In the genomic region with DNA sequence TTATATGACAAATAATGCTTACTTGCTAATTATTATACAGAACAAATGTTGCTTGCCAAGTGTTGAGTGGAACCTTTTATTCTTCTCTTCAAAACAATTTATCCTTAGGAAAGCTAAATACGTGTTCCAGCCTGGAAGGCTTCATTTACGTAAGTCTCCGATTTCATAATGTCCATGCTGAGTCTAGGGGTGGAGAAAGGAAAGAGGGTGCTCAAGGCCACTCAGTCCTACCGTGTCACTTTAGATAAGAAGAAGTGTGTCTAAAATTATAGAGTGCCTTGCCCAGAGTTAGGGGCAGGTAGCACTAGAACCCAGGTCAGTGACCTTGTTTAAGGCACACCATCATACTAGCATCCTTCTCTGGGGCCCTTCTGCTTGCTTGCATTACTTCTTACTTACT, we compare ENCODE assay signal across 27 mouse cellular contexts. TPM values are rescaled to one million over a fixed set of nuclear protein-coding genes. Genes with fewer than 3 reads are reported as not detected.
A peak's percentile ranks its signal among the peaks of the same experiment; 100 is the strongest.
DNase-seq lines count a peak whose midpoint lies in the region; ATAC-seq and TF ChIP-seq lines count a peak whose summit lies in the region.
"Had no signal": no experiment of that assay in that cellular context is flagged by ENCODE, and none has a peak within 500 bp of the region (broad histone marks: within the 10 kb centered on the region; RNA-seq: fewer than 3 reads in every experiment).

No protein-coding gene starts in this region.

- no peaks in the 10 kb centered on the region for H3K27me3 ChIP-seq in lung, postnatal 0 days (replicated peaks; ENCODE audit: insufficient read depth, low read length)

- ATAC-seq in lung, postnatal 0 days, result peak; percentile 53
- ATAC-seq: activated CD4-positive, CD25-positive, alpha-beta regulatory T cell, adult 4 months; CD4-positive, CD25-positive, alpha-beta regulatory T cell, adult 4 months; forebrain, embryonic 14.5 days; Patski had no signal

- peak; percentile 57 for TF ChIP-seq EP300 in lung, postnatal 0 days (IDR thresholded peaks at IDR 0.05)

- peak overlapping the region; percentile 19; the same call in 1 of the 2 replicates for H3K27ac ChIP-seq in layer of hippocampus, adult 2 months
- no peak overlapping the region for H3K27ac ChIP-seq in lung, postnatal 0 days (ENCODE audit: low read length)
- H3K27ac ChIP-seq: embryonic facial prominence, embryonic 10.5 days; embryonic facial prominence, embryonic 12.5 days; forebrain, embryonic 10.5 days; forebrain, embryonic 12.5 days had no signal

- H3K9me3 ChIP-seq in lung, postnatal 0 days (ENCODE audit: low read length), result no peaks in the 10 kb centered on the region
- H3K9me3 ChIP-seq: embryonic facial prominence, embryonic 10.5 days; embryonic facial prominence, embryonic 12.5 days; forebrain, embryonic 10.5 days; forebrain, embryonic 12.5 days; G1E had no signal

- 30% methylated on average over 4 of the region's 4 CpGs for WGBS in lung, postnatal 0 days

- no peak for DNase-seq in layer of hippocampus, adult 2 months (ENCODE audit: low spot score in 2 of 2)
- DNase-seq in layer of hippocampus, adult 11-12 months (ENCODE audit: low spot score), result no peak
- peak; percentile 78 for DNase-seq in lung, postnatal 0 days (ENCODE audit: low spot score)
- DNase-seq in lung, postnatal 4 days, result no peak
- peak; percentile 33 for DNase-seq in fat pad, adult 2 months (ENCODE audit: extremely low read depth, low read depth, low spot score)
- peak; percentile 67 for DNase-seq in lung, postnatal 25 days (ENCODE audit: low spot score)
- no peak for DNase-seq in spleen, adult 18-20 months
- DNase-seq in frontal cortex, postnatal 10 days (ENCODE audit: low spot score in 2 of 2), result no peak
- DNase-seq: adrenal gland, adult 8-10 months; adrenal gland, postnatal 14 days; adrenal gland, postnatal 36 days; B cell, adult 2 months; cerebellum, adult 11-12 months; cerebellum, adult 2 months; cerebellum, adult 9-10 months; cerebellum, postnatal 10 days; cerebellum, postnatal 25 days had no signal

- H3K36me3 ChIP-seq in lung, postnatal 0 days (ENCODE audit: insufficient read depth, low read length), result no peaks in the 10 kb centered on the region
- H3K36me3 ChIP-seq: embryonic facial prominence, embryonic 10.5 days; embryonic facial prominence, embryonic 12.5 days; forebrain, embryonic 10.5 days; forebrain, embryonic 12.5 days; G1E had no signal

- no peak overlapping the region for H3K9ac ChIP-seq in lung, postnatal 0 days (replicated peaks; ENCODE audit: low read depth)
- H3K9ac ChIP-seq: embryonic facial prominence, embryonic 12.5 days; forebrain, embryonic 12.5 days had no signal

- no peaks in the 10 kb centered on the region for H3K4me1 ChIP-seq in lung, postnatal 0 days (ENCODE audit: insufficient read depth, low read depth, low read length)

- no peak for TF ChIP-seq CTCF in layer of hippocampus, adult 2 months (conservative IDR thresholded peaks at IDR 0.05)
- TF ChIP-seq CTCF in lung, postnatal 0 days (IDR thresholded peaks at IDR 0.05), result no peak

- no peak overlapping the region for H3K4me3 ChIP-seq in layer of hippocampus, adult 2 months
- no peak overlapping the region for H3K4me3 ChIP-seq in lung, postnatal 0 days (ENCODE audit: low read depth, low read length)
- H3K4me3 ChIP-seq: embryonic facial prominence, embryonic 10.5 days; embryonic facial prominence, embryonic 12.5 days; forebrain, embryonic 10.5 days; forebrain, embryonic 12.5 days had no signal

- H3K4me2 ChIP-seq in lung, postnatal 0 days (replicated peaks; ENCODE audit: low read depth, low read length), result no peak overlapping the region
- H3K4me2 ChIP-seq: embryonic facial prominence, embryonic 12.5 days; forebrain, embryonic 12.5 days had no signal

RNA-seq across cellular contexts. Expression of gene Tnfaip8l3, which starts 5.5 kb away (rescaled TPM):
- total RNA-seq in layer of hippocampus, adult 2 months (2021), result 10 to 100 TPM; 28.3 to 29.6 TPM
- 1.3 and 1.7 TPM in 2 replicates for polyA plus RNA-seq in lung, postnatal 0 days (2015; fragmentation: Nextera tagmentation; extraction: Ambion mirVana)
- total RNA-seq: adrenal gland, postnatal 14 days; CH12.LX had no signal
- polyA plus RNA-seq: activated CD4-positive, CD25-positive, alpha-beta regulatory T cell, adult 4 months; CD4-positive, CD25-positive, alpha-beta regulatory T cell, adult 4 months; G1E; Patski had no signal

Comparison
In these comparisons a context has a peak if more than half of its experiments do, and no peak if none do; other contexts are left out.
1. DNase-seq: peak in lung, postnatal 0 days (single experiment), fat pad, adult 2 months (single experiment) and lung, postnatal 25 days (single experiment); none in layer of hippocampus, adult 2 months (0 of 2), layer of hippocampus, adult 11-12 months (single experiment), lung, postnatal 4 days (0 of 2), spleen, adult 18-20 months (0 of 2) and frontal cortex, postnatal 10 days (0 of 2).